Mouse (Mus musculus): ENCODE measurements at regions not wholly inside any gene's neighbourhood (a gene's known extent, or its start where the extent isn't known, plus 50 kb on each side); places are given as distances from the start of the nearest gene placed in this dataset.
"Not testable (repeated sequence)": the region's sequence is repeated elsewhere in the genome, so short reads cannot be mapped to it uniquely, and the experiment has no call there.

DNA sequence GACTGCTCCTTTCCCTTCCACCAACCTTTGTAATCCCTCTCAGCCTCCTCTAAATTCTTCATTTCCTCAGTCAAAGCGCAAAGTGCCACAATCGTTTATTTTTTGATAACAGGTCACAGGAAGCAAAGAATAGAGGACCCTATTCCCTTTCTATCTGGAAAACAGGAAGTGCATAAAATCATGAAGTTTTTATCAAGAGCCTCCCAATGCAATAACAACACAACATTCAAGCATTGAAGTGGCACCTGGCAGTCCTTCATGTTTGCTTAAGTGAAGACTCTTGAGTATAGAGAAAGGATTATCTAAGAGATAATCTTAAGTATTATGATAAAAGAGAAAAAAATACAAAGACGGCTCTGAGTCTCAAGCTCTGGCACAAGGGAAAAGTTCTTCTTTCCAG, 111.9 kb downstream of the Ibtk start:
- no peak for DNase-seq

DNA sequence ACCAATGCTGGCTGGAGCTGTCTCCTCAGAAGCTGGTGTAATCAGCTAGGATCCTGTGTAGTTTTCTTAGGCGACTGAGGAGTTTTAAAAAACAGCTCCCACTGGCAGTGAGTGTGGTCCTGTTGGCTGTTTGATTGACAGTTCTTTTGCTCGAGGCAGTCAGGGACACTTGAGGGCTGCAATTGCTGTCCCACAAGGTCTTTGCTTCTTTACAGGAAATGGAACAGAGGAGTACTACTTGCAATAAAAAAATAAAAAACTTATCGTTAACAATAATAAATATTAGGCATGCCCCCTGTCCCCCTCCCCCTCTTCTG, 113.0 kb downstream of the Ibtk start:
- DNase-seq: no peak

DNA sequence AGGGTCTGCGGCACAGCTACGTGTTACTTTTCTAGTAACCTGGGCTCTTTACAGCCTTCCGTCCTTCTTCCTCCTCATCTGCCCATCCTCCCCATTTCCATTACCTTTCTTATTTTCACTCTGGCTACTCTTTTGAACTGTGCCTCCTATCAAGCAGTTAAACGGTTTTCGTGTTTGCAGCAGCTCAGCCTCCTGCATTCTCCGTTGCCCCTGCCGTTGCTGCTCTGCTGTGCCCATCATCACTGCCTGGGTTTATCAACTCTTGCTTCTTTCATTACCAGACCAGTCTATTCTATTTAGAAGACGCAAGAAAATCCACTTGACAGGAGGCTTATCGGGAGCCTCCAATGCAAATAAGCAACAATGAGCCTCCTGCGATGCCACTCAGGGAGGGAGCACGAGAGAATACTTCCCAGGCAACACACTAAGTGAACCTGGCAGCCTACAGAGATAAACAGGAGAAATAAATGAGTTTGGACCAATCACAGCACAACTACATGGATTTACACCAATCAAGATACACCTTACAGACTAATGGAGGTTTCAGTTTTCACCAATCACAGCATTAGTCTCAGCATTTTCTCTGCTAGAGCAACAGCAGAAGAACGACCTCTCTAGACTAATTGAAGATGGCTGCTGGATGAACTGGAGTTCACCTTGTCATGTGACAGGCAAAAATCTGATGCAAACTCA, 113.5 kb downstream of the Ibtk start:
- no peak for DNase-seq

DNA sequence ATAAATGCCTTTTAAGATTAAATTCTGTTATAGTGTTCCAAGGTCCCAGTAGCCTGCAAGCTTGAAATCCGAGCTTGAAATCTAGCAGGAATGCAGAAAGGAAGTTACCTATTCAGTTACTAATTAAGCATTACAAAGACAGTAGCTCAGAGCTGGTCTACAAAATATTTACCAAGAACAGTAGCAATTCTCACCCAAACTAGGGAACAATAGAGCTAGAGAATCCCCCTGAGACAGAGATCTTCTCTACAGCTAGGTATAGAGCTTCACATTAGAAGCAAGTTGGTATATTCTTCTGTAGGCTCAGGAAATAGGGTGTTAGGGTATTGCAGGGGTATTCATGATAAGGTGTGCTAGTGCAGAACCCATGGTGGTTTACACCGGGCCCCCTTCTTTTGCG, 114.3 kb downstream of the Ibtk start:
- not testable (repeated sequence) for DNase-seq

GRCm38 (mm10) chr9:85617972-85618371, 131.2 kb downstream of the Ibtk start:
- DNase-seq: no peak

GRCm38 (mm10) chr9:85617177-85617777, 131.9 kb downstream of the Ibtk start:
- no peak for DNase-seq

- no peak for DNase-seq
Observed at GRCm38 (mm10) chr9:85616266-85616869, 132.8 kb downstream of the Ibtk start.

GRCm38 (mm10) chr9:85609152-85609551, 140.0 kb downstream of the Ibtk start:
- DNase-seq: peak; percentile 8

GRCm38 (mm10) chr9:85596959-85597358, 152.2 kb downstream of the Ibtk start:
- DNase-seq: peak; percentile 18

- DNase-seq: no peak
Observed at GRCm38 (mm10) chr9:85593867-85594266, 155.3 kb downstream of the Ibtk start.

DNA sequence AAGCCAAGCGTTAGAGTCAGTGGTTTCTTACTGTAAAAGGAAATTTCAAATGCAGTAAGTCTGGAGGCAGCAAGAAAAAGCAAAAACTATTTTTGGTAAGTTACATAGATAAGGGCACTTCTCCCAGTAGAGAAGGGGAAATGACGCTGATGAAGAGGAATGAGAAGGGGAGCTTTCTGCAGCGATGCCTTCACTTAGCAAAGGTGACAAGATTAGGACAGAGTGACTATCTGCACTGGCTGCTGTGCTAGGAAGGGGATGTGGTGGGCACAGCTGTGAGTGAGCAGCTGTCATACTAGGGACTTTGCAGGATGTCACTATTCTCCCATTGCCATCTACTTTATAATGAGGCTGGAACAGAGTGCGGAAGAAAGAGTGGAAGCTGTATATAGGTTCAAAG, 156.5 kb downstream of the Ibtk start:
- DNase-seq: no peak

GRCm38 (mm10) chr9:85589210-85589609, 159.9 kb downstream of the Ibtk start:
- no peak for DNase-seq

DNA sequence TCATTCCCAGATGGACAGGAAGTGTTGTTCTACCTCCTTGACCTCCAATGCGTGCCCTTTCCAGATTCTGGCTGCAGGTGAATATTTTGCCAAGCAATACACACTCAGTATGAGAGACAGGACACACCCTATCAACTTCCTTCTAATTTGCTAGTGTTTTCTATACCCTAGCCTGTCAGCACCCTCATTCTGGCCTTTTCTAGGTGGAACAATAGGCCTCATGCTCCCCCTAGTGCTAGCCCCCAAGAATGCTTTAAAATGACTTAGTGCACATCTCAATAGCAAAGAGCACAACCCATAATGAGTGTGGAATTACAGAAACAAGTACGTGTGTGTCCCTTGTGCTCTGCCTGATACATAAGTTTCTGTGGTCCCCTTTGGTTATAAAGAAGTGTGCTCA, 161.1 kb downstream of the Ibtk start:
- peak; percentile 33 for DNase-seq

DNA sequence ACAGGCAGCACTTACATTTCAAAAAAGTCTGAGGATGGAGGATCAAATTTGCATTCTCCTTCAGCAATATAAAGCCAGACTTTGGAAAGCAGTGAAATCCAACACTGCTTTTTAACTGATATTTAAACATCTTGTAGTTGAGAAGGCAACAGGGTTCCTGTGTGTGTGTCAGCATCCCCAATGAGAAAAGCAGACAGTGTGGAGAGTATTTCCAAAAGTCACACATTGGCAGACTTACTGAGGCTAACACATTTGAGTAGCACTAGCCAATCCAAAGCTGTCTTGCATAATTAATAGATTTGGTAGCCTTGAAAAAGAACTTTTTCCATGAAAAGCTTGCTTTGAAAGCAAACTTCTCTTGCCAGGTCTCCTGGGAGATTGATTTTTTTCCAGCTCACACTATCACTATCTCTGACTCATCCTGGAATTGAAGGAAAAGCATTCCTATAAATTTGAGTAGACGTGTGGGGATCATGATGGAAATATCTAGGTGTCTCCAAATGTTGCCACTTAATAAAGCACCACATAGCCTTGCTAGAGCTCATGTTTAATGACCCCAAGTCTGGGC, 168.0 kb downstream of the Ibtk start:
- no peak for DNase-seq

DNA sequence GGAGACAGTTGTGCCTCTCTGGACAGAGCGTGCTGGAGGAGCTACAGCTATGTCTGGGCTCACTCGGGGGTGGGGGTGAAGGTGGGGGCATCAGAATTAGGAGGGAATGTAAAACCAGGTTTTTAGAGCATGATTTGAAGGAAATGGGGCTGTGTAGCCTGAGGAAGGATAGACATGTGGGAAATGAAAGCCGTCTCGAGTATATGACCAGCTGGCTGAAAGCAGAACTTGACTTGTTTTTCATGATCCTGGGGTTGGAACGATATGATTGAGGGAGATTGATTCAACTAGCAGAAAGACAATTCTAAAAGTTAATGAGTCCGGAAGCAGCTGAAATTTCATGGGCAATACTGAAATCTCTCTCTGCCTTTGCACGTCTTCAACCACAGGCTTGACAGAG, 171.3 kb downstream of the Ibtk start:
- DNase-seq: no peak

GRCm38 (mm10) chr9:85577338-85577737, 171.8 kb downstream of the Ibtk start:
- no peak for DNase-seq

- DNase-seq: no peak
Observed at GRCm38 (mm10) chr9:85568877-85569276, 180.3 kb downstream of the Ibtk start.

GRCm38 (mm10) chr9:85551871-85552270, 197.3 kb downstream of the Ibtk start:
- DNase-seq: no peak

GRCm38 (mm10) chr9:85550455-85550854, 198.7 kb downstream of the Ibtk start:
- no peak for DNase-seq

DNA sequence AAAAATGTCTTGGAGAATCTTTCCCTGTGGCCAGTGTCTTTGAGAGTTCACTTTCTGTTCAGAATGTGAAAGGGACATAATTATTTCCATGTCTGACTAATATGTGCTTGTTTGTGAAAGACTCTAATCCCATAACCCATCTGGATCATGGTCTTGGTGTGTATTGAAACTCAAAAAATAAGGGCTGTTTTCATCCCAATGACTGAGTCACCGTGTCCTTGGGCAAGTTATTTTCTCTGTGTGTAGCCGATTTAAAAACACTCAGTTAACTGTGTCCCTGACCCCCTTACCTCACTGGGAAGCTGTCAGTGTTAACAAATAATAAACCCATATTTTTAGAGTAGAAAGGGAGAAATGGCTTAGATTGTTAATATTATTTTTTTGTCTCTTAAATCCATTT, 202.9 kb downstream of the Ibtk start:
- DNase-seq: no peak

GRCm38 (mm10) chr9:85545566-85545965, 203.6 kb downstream of the Ibtk start:
- no peak for DNase-seq

GRCm38 (mm10) chr9:85538557-85538956, 210.6 kb downstream of the Ibtk start:
- DNase-seq: no peak

DNA sequence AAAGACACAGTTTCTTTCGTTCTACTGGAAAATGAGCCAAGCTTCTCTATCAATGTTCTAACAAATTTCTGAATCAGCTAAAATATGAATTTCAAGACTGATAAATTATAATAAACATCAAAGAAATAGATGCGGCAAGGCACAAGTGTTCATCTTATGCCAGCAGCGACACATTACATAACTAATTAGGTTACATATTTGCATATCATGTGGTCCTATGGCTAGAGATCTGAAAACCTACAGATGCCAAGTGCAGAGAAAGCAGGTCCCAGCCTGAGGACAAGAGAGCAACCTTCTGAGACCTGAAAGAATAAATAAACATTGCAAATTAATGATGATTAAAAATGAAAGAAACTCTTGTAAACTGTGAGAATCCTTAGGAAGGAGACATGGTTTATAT, 201.3 kb upstream of the Tent5a start:
- no peak for DNase-seq

GRCm38 (mm10) chr9:85524733-85525132, 197.6 kb upstream of the Tent5a start:
- no peak for DNase-seq
